Mouse (Mus musculus) brain, embryonic 14.5 days (tissue): Measurements from ENCODE around the gene Mien1. TPM values are rescaled to one million over a fixed set of nuclear protein-coding genes. Genes with fewer than 3 reads are reported as not detected.

Source experiments
- DNase-seq: peaks from one replicate; pipeline ENCODE4 v3.0.0-alpha.2; 2011; ENCODE audit warnings: low read depth
- CTCF ChIP-seq: fragments of 200-500 bp; IDR thresholded peaks from 2 replicates; pipeline ENCODE4 v1.5.1; 2012; ENCODE audit warnings: inconsistent platforms, mild to moderate bottlenecking, moderate library complexity, borderline replicate concordance; ENCODE audit not compliant: insufficient read depth, insufficient read length; ENCODE audit errors: extremely low read depth
- POLR2A ChIP-seq: fragments of 200-500 bp; IDR thresholded peaks from 2 replicates; pipeline ENCODE4 v1.6.1; 2012; ENCODE audit warnings: mild to moderate bottlenecking, inconsistent platforms, borderline replicate concordance; ENCODE audit not compliant: poor library complexity, insufficient read depth, insufficient read length, severe bottlenecking; ENCODE audit errors: extremely low read depth
- polyA plus RNA-seq: library from polyadenylated mRNA; depleted of rRNA; stranded (reverse); fragments of >200 nt; gene quantifications from 2 replicates; pipeline ENCODE4 v1.2.3, GENCODE M21; 2012; rRNA removed

The Mien1 gene
- polyA plus RNA-seq = 130 and 147 TPM in 2 replicates

DNA sequence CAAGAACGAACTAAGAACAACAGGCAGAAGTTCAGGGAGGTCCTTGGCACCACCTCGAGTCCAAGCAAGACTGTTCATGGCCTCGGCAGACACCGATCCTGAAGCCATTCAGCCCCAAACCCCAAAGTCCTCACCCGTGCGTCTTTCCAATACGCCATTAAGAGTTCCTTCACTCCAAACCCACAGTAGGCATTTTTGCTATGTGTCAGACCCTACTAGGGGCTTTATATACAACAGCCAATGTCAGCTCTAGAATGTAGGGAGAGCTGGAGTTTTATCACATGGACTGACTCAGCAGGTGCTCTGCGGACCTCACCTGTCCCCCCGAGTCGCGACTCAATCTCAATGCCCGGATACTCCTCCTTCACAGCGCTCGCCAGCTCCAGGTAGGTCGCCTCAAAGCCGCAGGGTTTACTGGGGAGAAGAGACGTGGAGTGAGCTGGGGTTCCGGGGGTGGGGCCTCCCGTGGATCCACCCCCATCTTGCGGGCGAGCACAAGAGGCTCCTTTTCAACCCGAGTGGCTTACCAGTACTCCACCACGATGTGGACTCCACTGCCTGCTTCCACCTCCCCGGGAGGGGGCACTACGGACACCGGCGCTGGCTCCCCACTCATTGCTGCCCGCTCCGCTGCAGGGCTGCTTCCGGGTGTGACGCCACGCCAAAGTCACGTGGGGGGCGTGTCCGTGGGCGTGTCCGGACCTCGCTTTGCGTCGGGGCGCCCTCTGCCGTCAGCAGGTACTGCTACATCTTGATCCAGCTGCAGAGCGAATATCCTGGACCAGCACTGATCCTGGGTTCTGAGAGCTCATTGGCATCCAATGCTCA is at the start of gene Mien1:
Gene Mien1 (minus strand): TSS at position 661 of the 828 bp plus-strand sequence.
- TF ChIP-seq CTCF (peak; percentile 93), POLR2A (peak; percentile 72; the same call in 1 of the 2 replicates)
- peak; percentile 97 for DNase-seq

DNA sequence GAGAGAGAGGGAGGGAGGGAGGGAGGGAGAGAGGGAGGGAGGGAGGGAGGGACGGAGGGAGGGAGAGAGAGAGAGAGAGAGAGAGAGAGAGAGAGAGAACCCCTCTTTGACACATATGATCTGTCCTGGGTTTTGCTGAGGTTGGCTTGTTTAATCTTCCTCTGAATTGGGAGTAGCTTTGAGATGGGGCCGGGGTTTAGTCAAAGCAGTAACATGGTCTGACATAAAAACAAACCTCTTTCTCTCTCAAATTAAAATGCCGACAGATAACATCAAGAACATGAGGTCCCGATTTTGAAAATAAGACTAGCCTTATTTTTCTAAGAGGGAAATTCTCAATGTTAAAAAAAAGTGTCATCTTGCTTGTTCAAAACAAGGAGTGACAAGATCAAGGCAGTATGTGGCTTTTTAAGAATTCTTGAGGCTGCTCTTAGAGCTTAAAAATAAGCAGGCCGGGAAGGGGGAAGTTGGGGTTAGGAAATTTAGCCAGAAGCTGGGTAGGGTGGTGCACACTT is 48.8 kb upstream of the Mien1 start:
- no peak for TF ChIP-seq POLR2A
- TF ChIP-seq CTCF = no peak
- no peak for DNase-seq

DNA sequence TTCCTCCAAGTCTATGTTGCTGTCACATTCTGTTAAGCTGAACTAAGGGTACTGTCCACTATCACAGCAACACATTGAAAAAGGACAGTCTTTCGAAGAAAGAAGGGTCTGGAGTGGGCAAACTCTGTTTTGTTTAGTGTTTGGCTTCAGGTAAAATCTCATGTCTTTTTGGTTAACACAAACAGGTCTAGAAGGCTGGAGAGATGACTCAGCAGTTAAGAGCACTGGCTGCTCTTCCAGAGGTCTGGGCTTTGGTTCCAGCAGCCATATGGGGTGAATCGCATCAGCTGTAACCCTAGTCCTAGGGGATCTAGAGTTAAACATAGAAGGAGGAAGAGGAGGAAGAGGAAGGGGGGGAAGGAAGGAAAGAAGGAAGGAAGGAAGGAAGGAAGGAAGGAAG is 47.0 kb upstream of the Mien1 start:
- no peak for TF ChIP-seq CTCF
- no peak for TF ChIP-seq POLR2A
- no peak for DNase-seq

DNA sequence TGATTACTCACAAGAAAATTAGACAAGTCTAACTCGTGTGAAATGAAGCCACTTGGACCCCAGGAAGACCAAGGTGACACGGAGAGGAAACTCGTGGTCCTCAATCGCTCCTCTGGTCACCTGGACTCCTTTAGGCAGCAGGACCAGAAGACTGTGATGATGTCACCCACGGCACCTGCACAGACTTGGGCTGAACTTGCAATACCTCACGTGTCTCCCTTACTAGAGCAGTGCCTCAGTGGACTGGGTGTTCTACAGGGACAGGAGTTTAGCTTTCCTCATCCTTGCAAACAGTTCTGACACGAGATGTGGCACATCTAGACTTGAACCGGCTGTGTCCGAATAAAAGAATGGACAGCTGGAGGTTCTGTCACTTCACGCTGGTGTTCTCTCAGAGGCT is 43.3 kb upstream of the Mien1 start:
- no peak for DNase-seq
- TF ChIP-seq CTCF (no peak), POLR2A (no peak)

DNA sequence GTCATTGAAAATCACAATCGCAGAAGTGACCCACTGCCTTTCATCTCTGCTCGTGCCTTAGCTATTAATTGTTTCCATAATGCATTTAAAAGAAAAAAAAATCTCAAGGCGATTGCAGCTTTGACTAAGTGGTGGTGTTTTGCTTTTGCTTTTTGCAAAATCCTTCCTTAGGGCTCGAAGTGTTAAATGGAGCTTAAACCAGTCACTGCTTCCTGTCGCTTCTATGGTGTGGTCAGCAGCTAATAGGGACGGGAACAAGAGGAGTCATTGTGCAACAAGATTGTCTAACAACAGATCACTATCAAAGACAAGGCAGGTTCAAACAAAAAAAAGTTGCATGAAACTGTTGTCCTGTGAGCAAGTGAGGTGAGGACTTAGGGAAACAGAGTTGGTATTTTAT is 42.4 kb upstream of the Mien1 start:
- no peak for TF ChIP-seq CTCF
- no peak for TF ChIP-seq POLR2A
- DNase-seq = no peak

DNA sequence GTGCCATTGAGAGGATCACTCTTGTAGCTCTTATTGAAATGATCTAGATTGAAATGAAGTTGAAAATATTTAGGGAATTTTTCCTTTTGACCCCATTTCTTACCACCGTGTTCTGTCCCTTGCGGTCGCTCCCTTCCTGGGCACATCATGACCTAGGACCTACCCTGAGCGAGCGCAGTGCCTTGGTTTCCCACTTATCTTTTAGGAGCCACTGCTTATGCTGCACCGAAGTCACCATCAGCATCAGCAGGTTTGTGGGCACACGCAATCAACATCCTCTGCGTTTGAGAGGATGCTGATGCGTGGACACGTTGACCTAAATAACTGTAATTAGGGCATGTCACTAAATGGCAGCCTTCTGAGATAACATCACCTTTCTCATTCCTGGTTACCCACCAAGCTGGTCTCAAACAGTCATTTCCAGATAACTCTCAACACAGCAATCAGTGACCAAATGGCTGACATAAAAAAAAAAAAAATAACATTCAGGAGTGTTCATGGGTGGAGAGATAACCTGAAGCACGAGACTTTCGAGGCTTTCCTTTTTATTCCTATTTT is 41.2 kb upstream of the Mien1 start:
- TF ChIP-seq CTCF (no peak), POLR2A (no peak)

DNA sequence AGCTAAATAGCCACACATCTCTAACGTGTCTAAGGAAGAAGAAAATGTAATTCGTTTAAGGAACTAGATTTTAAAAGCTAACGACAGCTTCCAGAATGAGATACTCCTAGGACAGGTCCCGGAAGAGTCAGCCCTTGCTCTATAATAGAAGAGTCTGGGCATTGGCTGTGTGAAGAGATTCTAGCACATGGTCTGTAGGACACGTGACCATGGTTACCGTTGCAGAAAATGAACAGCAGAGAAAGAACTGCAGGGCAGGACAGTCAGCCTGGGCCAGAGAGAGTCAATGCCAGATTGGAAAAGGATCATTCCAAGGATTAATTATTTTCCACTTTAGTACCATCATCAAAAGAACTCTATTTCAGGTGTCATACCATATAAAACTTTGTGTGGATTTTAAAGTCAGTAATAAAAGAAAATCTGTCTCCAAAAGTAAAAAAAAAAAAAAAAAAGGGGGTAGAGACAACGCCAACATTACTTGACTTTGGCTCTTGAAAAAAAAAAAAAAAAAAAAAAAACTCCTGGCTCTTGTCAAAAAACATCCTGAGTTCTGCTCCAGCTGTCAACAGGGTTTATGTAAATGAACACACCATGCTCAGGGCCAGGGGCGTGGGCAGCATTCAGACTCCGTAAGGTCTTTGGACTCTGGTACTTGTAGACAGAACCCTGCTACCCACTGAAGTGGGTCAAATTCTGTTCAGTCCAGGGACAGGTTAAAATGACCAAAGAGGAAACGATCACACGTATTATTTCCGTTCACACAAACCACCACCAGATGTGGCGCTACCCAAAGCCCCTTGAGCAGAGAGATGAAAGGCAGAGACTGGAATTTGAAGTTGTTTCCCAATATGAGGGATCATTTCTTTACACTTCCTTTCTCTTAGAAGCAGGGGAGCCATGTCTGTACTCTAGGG is 40.5 kb upstream of the Mien1 start:
- no peak for TF ChIP-seq POLR2A
- no peak for TF ChIP-seq CTCF

More for the DNA sequence above, 41.2 kb upstream of the Mien1 start:
- no peak for DNase-seq

DNA sequence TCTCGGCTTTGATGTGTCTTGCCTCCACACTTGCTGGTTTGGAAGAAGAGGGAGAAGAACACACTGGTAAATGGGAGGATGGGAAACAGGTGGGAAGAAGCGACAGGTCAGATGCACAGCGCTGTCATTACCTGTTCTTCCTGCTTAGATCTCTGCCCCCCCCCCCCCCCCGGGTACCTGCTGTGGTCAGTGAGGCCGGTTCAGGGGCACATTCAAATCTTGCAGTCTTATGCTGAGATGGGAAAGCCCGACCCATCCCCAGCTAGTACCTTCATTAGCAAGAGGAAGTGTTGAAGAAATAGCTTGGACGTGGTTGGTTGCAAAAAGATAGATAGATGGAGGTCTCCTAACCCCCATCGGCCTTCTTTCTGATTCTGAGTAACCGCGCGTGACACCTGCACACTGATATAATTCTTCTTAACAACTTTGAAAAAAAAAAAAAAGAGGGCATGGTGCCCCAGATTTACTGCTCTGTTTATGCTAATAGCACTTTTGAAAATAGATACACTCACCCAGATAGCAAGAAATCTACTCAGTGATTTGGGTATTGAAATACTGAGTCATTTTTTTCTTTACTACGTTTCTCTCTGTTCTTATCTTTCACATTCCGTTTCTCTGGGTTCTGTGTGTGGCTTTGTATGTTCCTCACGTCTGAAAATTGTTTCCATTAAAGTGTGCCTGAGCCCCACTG is 38.4 kb upstream of the Mien1 start:
- TF ChIP-seq POLR2A (no peak), CTCF (no peak)

More for the DNA sequence above, 40.5 kb upstream of the Mien1 start:
- no peak for DNase-seq

DNA sequence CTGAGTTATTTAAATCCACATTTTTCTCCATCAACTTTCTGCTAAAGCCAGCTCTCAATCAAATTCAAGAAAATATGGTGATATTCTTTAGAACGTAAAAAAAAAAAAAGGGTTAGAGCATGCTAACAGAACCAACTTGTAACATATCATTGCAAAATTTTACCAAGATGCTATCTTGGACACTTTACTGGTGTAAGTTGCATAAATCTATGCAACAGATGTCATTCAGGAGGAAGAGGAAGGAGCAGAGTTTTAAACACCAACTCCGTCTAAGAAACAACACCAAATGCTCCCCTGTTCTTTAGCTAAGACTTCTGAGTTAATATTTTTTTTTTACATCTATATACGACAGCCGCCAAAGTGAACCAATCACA is 37.6 kb upstream of the Mien1 start:
- DNase-seq = no peak
- no peak for TF ChIP-seq POLR2A
- TF ChIP-seq CTCF = no peak

More for the DNA sequence above, 38.4 kb upstream of the Mien1 start:
- no peak for DNase-seq

DNA sequence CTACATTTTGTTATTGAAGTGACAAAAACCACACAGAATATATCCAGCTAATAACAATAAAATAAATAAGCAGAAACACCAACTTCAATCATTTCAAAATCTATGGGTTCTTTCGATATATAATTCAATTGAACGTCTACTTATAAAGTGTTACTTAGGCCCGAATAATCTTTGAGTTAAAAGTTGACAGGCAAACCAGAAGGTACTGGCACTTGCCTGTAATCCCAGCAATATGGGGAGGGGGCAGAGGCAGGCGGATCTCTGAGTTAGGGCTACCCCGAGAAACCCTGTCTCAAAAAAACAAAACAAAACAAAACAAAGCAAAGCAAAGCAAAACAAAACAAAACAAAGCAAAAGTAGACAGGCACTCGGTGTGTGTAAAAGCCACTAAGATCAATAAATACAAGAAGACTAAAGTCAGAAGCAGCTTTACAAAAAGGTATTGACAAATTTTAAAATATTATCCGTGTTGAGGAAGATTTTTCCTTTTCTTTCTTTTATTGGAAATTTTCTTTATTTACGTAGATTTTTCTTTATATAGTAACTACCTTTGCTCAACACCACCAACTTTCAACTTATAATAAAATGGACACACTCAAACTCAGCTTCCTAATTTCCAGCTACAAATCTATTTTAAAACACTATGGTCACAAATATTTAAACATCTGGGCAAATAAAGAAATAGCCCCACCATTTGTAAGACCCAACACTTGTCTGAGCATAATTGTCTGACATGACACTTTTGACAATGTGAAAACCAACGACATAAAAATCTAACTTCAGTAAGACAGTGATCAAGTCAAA is 37.0 kb upstream of the Mien1 start:
- no peak for DNase-seq
- no peak for TF ChIP-seq CTCF
- TF ChIP-seq POLR2A = no peak
